Comparison of ENCODE assay signal across 10 mouse cellular contexts in the genomic region with DNA sequence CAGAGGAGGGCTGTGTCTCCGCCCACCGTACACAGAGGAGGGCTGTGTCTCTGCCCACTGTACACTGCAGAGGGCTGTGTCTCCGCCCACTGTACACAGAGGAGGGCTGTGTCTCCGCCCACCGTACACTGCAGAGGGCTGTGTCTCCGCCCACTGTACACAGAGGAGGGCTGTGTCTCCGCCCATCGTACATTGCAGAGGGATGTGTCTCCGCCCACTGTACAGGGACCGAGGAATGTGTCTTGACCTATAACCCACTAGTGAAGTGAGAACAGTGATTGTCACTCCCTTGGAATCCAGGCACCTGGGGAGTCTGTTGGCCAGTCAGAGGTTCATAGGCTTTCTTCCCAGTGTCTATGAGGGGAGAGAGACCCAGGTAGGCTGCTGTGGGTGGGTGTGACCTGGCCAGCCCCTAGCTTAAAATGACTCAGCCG. TPM values are rescaled to one million over a fixed set of nuclear protein-coding genes. Genes with fewer than 3 reads are reported as not detected.
DNase-seq lines count a peak whose midpoint lies in the region; ATAC-seq lines count a peak whose summit lies in the region.
"Had no signal": no experiment of that assay in that cellular context is flagged by ENCODE, and none has a peak within 500 bp of the region (broad histone marks: within the 10 kb centered on the region; RNA-seq: fewer than 3 reads in every experiment).

No protein-coding gene starts in this region.

- no peaks in the 10 kb centered on the region for H3K4me1 ChIP-seq in neural tube, embryonic 11.5 days (ENCODE audit: control insufficient read depth, insufficient read depth, low read length)
- peaks cover 9% of the 10 kb centered on the region for H3K4me1 ChIP-seq in intestine, embryonic 15.5 days (replicated peaks)
- no peaks in the 10 kb centered on the region for H3K4me1 ChIP-seq in stomach, embryonic 14.5 days (ENCODE audit: control insufficient read depth, insufficient read depth, low read length)
- H3K4me1 ChIP-seq in forebrain, embryonic 11.5 days (replicated peaks; ENCODE audit: control insufficient read depth, insufficient read depth, low read length): peaks cover 4% of the 10 kb centered on the region; the same call in 1 of the 2 replicates

- DNase-seq in neural tube, embryonic 11.5 days (ENCODE audit: low spot score): peak; percentile 8
- DNase-seq in neural tube, embryonic 10.5 days (ENCODE audit: extremely low spot score, low spot score): no peak
- DNase-seq in ZHBTc4 (ENCODE audit: low read depth, low spot score): peak; percentile 97
- no peak for DNase-seq in right cerebral cortex, postnatal 14 days
- no peak for DNase-seq in forebrain, embryonic 11.5 days (ENCODE audit: low spot score)
- DNase-seq: adrenal gland, adult 8-10 months; embryo, embryonic 11 days had no signal

- no peak for ATAC-seq in neural tube, embryonic 11.5 days (ENCODE audit: insufficient read depth, low FRiP score, low TSS enrichment)
- ATAC-seq in intestine, embryonic 15.5 days: peak; percentile 69
- ATAC-seq in stomach, embryonic 14.5 days (ENCODE audit: insufficient number of reproducible peaks, insufficient read depth, low FRiP score, low read depth): peak; percentile 43
- ATAC-seq in forebrain, embryonic 11.5 days (replicated peaks; ENCODE audit: low FRiP score): no peak

- WGBS in neural tube, embryonic 11.5 days: 80% methylated on average over 11 of the region's 11 CpGs
- 57% methylated on average over 11 of the region's 11 CpGs for WGBS in intestine, embryonic 15.5 days
- WGBS in stomach, embryonic 14.5 days: 64% methylated on average over 11 of the region's 11 CpGs
- 77% methylated on average over 11 of the region's 11 CpGs for WGBS in forebrain, embryonic 11.5 days

- no peak overlapping the region for H3K4me2 ChIP-seq in neural tube, embryonic 11.5 days (ENCODE audit: low read depth)
- H3K4me2 ChIP-seq in intestine, embryonic 15.5 days (replicated peaks): 0 out of 2 replicates have a peak overlapping the region, but pooled peaks have one; percentile 7
- no peak overlapping the region for H3K4me2 ChIP-seq in stomach, embryonic 14.5 days (replicated peaks; ENCODE audit: low read depth, low read length)
- no peak overlapping the region for H3K4me2 ChIP-seq in forebrain, embryonic 11.5 days (ENCODE audit: low read depth, low read length, severe bottlenecking)
- H3K4me2 ChIP-seq: kidney, embryonic 15.5 days had no signal

- H3K9me3 ChIP-seq in neural tube, embryonic 11.5 days (ENCODE audit: control insufficient read depth, low read length): no peaks in the 10 kb centered on the region
- H3K9me3 ChIP-seq in intestine, embryonic 15.5 days: no peaks in the 10 kb centered on the region
- no peaks in the 10 kb centered on the region for H3K9me3 ChIP-seq in stomach, embryonic 14.5 days (ENCODE audit: control insufficient read depth, low read depth, low read length)
- H3K9me3 ChIP-seq in forebrain, embryonic 11.5 days (ENCODE audit: control insufficient read depth, low read length): no peaks in the 10 kb centered on the region
- H3K9me3 ChIP-seq: kidney, embryonic 15.5 days had no signal

- H3K27me3 ChIP-seq in neural tube, embryonic 11.5 days (ENCODE audit: control insufficient read depth, insufficient read depth, low read length): no peaks in the 10 kb centered on the region
- no peaks in the 10 kb centered on the region for H3K27me3 ChIP-seq in intestine, embryonic 15.5 days (replicated peaks)
- H3K27me3 ChIP-seq in stomach, embryonic 14.5 days (ENCODE audit: control insufficient read depth, insufficient read depth, low read length): no peaks in the 10 kb centered on the region
- no peaks in the 10 kb centered on the region for H3K27me3 ChIP-seq in forebrain, embryonic 11.5 days (ENCODE audit: control insufficient read depth, insufficient read depth, low read length)
- H3K27me3 ChIP-seq: kidney, embryonic 15.5 days had no signal

- H3K4me3 ChIP-seq in neural tube, embryonic 11.5 days (ENCODE audit: low read depth, low read length): no peak overlapping the region
- H3K4me3 ChIP-seq in intestine, embryonic 15.5 days (replicated peaks): no peak overlapping the region
- H3K4me3 ChIP-seq in stomach, embryonic 14.5 days (ENCODE audit: low read depth, low read length): no peak overlapping the region
- H3K4me3 ChIP-seq in forebrain, embryonic 11.5 days (ENCODE audit: low read depth, low read length): no peak overlapping the region
- H3K4me3 ChIP-seq: kidney, embryonic 15.5 days had no signal

- H3K36me3 ChIP-seq in neural tube, embryonic 11.5 days (ENCODE audit: control insufficient read depth, insufficient read depth, low read length): no peaks in the 10 kb centered on the region
- no peaks in the 10 kb centered on the region for H3K36me3 ChIP-seq in intestine, embryonic 15.5 days
- H3K36me3 ChIP-seq in stomach, embryonic 14.5 days (ENCODE audit: control insufficient read depth, insufficient read depth, low read length): no peaks in the 10 kb centered on the region
- H3K36me3 ChIP-seq in forebrain, embryonic 11.5 days (ENCODE audit: control insufficient read depth, insufficient read depth, low read length): no peaks in the 10 kb centered on the region
- H3K36me3 ChIP-seq: kidney, embryonic 15.5 days had no signal

- H3K27ac ChIP-seq in neural tube, embryonic 11.5 days (ENCODE audit: low read depth, low read length): no peak overlapping the region
- H3K27ac ChIP-seq in intestine, embryonic 15.5 days: peak overlapping the region; percentile 27
- no peak overlapping the region for H3K27ac ChIP-seq in stomach, embryonic 14.5 days (ENCODE audit: low read length)
- no peak overlapping the region for H3K27ac ChIP-seq in forebrain, embryonic 11.5 days (ENCODE audit: low read depth, low read length)
- H3K27ac ChIP-seq: kidney, embryonic 15.5 days had no signal

- H3K9ac ChIP-seq in neural tube, embryonic 11.5 days (ENCODE audit: low read length): no peak overlapping the region
- no peak overlapping the region for H3K9ac ChIP-seq in intestine, embryonic 15.5 days
- H3K9ac ChIP-seq in stomach, embryonic 14.5 days (replicated peaks; ENCODE audit: low read depth, low read length): no peak overlapping the region
- no peak overlapping the region for H3K9ac ChIP-seq in forebrain, embryonic 11.5 days (ENCODE audit: low read length)
- H3K9ac ChIP-seq: kidney, embryonic 15.5 days had no signal

RNA-seq across cellular contexts. Expression of a gene that starts 36.6 kb away (rescaled TPM):
- 73.6 and 74.2 TPM in 2 replicates for polyA plus RNA-seq in neural tube, embryonic 11.5 days (2014; fragmentation: Nextera tagmentation; extraction: Ambion mirVana)
- 46.6 and 49.2 TPM in 2 replicates for polyA plus RNA-seq in intestine, embryonic 15.5 days (2015; fragmentation: Nextera tagmentation; extraction: Ambion mirVana)
- 35.6 and 37.9 TPM in 2 replicates for polyA plus RNA-seq in stomach, embryonic 14.5 days (2014; fragmentation: Nextera tagmentation; extraction: Ambion mirVana)
- polyA plus RNA-seq in forebrain, embryonic 11.5 days (2014; fragmentation: Nextera tagmentation; extraction: Ambion mirVana): 111 and 115 TPM in 2 replicates

RNA-seq across cellular contexts. Expression of a gene that starts 57.0 kb away (rescaled TPM):
- polyA plus RNA-seq in neural tube, embryonic 11.5 days (2014; fragmentation: Nextera tagmentation; extraction: Ambion mirVana): 137 and 140 TPM in 2 replicates
- 123 and 131 TPM in 2 replicates for polyA plus RNA-seq in intestine, embryonic 15.5 days (2015; fragmentation: Nextera tagmentation; extraction: Ambion mirVana)
- polyA plus RNA-seq in stomach, embryonic 14.5 days (2014; fragmentation: Nextera tagmentation; extraction: Ambion mirVana): 138 and 146 TPM in 2 replicates
- 147 and 148 TPM in 2 replicates for polyA plus RNA-seq in forebrain, embryonic 11.5 days (2014; fragmentation: Nextera tagmentation; extraction: Ambion mirVana)

Comparison
In these comparisons a context has a peak if more than half of its experiments do, and no peak if none do; other contexts are left out.
1. DNase-seq: peak in neural tube, embryonic 11.5 days (single experiment) and ZHBTc4 (single experiment); none in neural tube, embryonic 10.5 days (single experiment), right cerebral cortex, postnatal 14 days (single experiment) and forebrain, embryonic 11.5 days (single experiment).
2. ATAC-seq: peak in intestine, embryonic 15.5 days (single experiment) and stomach, embryonic 14.5 days (single experiment); none in neural tube, embryonic 11.5 days (single experiment) and forebrain, embryonic 11.5 days (single experiment).